28 mouse cellular contexts compared by ENCODE assay signal in genomic region chr12:117079724-117080123, GRCm38 (mm10).
DNase-seq lines count a peak whose midpoint lies in the region; ATAC-seq lines count a peak whose summit lies in the region.
"Had no signal": no experiment of that assay in that cellular context is flagged by ENCODE, and none has a peak within 500 bp of the region (broad histone marks: within the 10 kb centered on the region; RNA-seq: fewer than 3 reads in every experiment).

No protein-coding gene starts in this region.

- WGBS in hindbrain, embryonic 10.5 days, result 65% methylated on average over 2 of the region's 2 CpGs
- WGBS in hindbrain, embryonic 12.5 days, result 55% methylated on average over 2 of the region's 2 CpGs
- 67% methylated on average over 2 of the region's 2 CpGs for WGBS in kidney, embryonic 15.5 days

- no peak for ATAC-seq in hindbrain, embryonic 12.5 days (ENCODE audit: low FRiP score)
- ATAC-seq in kidney, embryonic 15.5 days (replicated peaks; ENCODE audit: low FRiP score), result no peak
- ATAC-seq: CD4-positive, CD25-positive, alpha-beta regulatory T cell, adult 4 months; forebrain, embryonic 16.5 days; hindbrain, embryonic 16.5 days; intestine, embryonic 15.5 days had no signal

- no peak overlapping the region for H3K4me3 ChIP-seq in hindbrain, embryonic 10.5 days
- H3K4me3 ChIP-seq in hindbrain, embryonic 12.5 days, result no peak overlapping the region
- no peak overlapping the region for H3K4me3 ChIP-seq in kidney, embryonic 15.5 days (replicated peaks)
- H3K4me3 ChIP-seq: embryonic facial prominence, embryonic 10.5 days; embryonic facial prominence, embryonic 13.5 days; erythroblast, embryonic 14.5 days; forebrain, embryonic 12.5 days; heart, embryonic 13.5 days; hindbrain, embryonic 13.5 days; intestine, embryonic 15.5 days had no signal

- peaks cover 16% of the 10 kb centered on the region for H3K4me1 ChIP-seq in hindbrain, embryonic 10.5 days (replicated peaks)
- peaks cover 11% of the 10 kb centered on the region for H3K4me1 ChIP-seq in hindbrain, embryonic 12.5 days
- no peaks in the 10 kb centered on the region for H3K4me1 ChIP-seq in kidney, embryonic 15.5 days
- H3K4me1 ChIP-seq: embryonic facial prominence, embryonic 13.5 days; intestine, embryonic 15.5 days had no signal

- H3K9me3 ChIP-seq in hindbrain, embryonic 10.5 days, result no peaks in the 10 kb centered on the region
- no peaks in the 10 kb centered on the region for H3K9me3 ChIP-seq in hindbrain, embryonic 12.5 days (replicated peaks)
- H3K9me3 ChIP-seq in kidney, embryonic 15.5 days (replicated peaks), result no peaks in the 10 kb centered on the region
- H3K9me3 ChIP-seq: embryonic facial prominence, embryonic 10.5 days; embryonic facial prominence, embryonic 13.5 days; forebrain, embryonic 12.5 days; heart, embryonic 13.5 days; hindbrain, embryonic 13.5 days; intestine, embryonic 15.5 days had no signal

- H3K36me3 ChIP-seq in hindbrain, embryonic 10.5 days, result no peaks in the 10 kb centered on the region
- H3K36me3 ChIP-seq in hindbrain, embryonic 12.5 days, result no peaks in the 10 kb centered on the region
- no peaks in the 10 kb centered on the region for H3K36me3 ChIP-seq in kidney, embryonic 15.5 days
- H3K36me3 ChIP-seq: embryonic facial prominence, embryonic 10.5 days; embryonic facial prominence, embryonic 13.5 days; forebrain, embryonic 12.5 days; heart, embryonic 13.5 days; hindbrain, embryonic 13.5 days; intestine, embryonic 15.5 days had no signal

- H3K27me3 ChIP-seq in hindbrain, embryonic 10.5 days (ENCODE audit: insufficient read depth, poor library complexity, severe bottlenecking), result no peaks in the 10 kb centered on the region
- H3K27me3 ChIP-seq in hindbrain, embryonic 12.5 days, result no peaks in the 10 kb centered on the region
- no peaks in the 10 kb centered on the region for H3K27me3 ChIP-seq in kidney, embryonic 15.5 days
- H3K27me3 ChIP-seq: embryonic facial prominence, embryonic 13.5 days; heart, embryonic 13.5 days; hindbrain, embryonic 13.5 days; intestine, embryonic 15.5 days had no signal

- H3K9ac ChIP-seq in hindbrain, embryonic 12.5 days, result no peak overlapping the region
- no peak overlapping the region for H3K9ac ChIP-seq in kidney, embryonic 15.5 days
- H3K9ac ChIP-seq: embryonic facial prominence, embryonic 13.5 days; forebrain, embryonic 12.5 days; heart, embryonic 13.5 days; hindbrain, embryonic 13.5 days; intestine, embryonic 15.5 days had no signal

- peak; percentile 24 for DNase-seq in heart, adult 11 months
- no peak for DNase-seq in heart, adult 8-10 months (ENCODE audit: low spot score)
- DNase-seq in hindbrain, embryonic 10.5 days (ENCODE audit: low spot score), result no peak
- DNase-seq in right cerebral cortex, postnatal 10 days (ENCODE audit: low spot score in 2 of 2), result peak; percentile 18 to 40
- DNase-seq in right cerebral cortex, postnatal 36 days (ENCODE audit: low spot score in 2 of 2), result no peak
- DNase-seq in telencephalon, adult 2 months (ENCODE audit: low read depth, low spot score), result peak; percentile 22
- DNase-seq: adrenal gland, adult 2 months; adrenal gland, postnatal 14 days; cerebellum, adult 11-12 months; cerebellum, adult 8-10 months; cerebellum, postnatal 10 days; cerebellum, postnatal 36 days; embryo, embryonic 11 days; gastrocnemius, postnatal 10 days; gastrocnemius, postnatal 36 days; heart, postnatal 4 days had no signal

- no peak overlapping the region for H3K4me2 ChIP-seq in hindbrain, embryonic 12.5 days (replicated peaks)
- no peak overlapping the region for H3K4me2 ChIP-seq in kidney, embryonic 15.5 days
- H3K4me2 ChIP-seq: embryonic facial prominence, embryonic 13.5 days; forebrain, embryonic 12.5 days; heart, embryonic 13.5 days; hindbrain, embryonic 13.5 days; intestine, embryonic 15.5 days had no signal

- 0 out of 2 replicates have a peak overlapping the region, but pooled peaks have one; percentile 12 for H3K27ac ChIP-seq in hindbrain, embryonic 10.5 days
- no peak overlapping the region for H3K27ac ChIP-seq in hindbrain, embryonic 12.5 days
- H3K27ac ChIP-seq in kidney, embryonic 15.5 days, result no peak overlapping the region
- H3K27ac ChIP-seq: embryonic facial prominence, embryonic 10.5 days; embryonic facial prominence, embryonic 13.5 days; forebrain, embryonic 12.5 days; heart, embryonic 13.5 days; hindbrain, embryonic 13.5 days; intestine, embryonic 15.5 days had no signal

Comparison
In these comparisons a context has a peak if more than half of its experiments do, and no peak if none do; other contexts are left out.
1. DNase-seq: peak in heart, adult 11 months (single experiment), right cerebral cortex, postnatal 10 days (2 of 2) and telencephalon, adult 2 months (single experiment); none in heart, adult 8-10 months (single experiment), hindbrain, embryonic 10.5 days (single experiment) and right cerebral cortex, postnatal 36 days (0 of 2).